Mouse (Mus musculus) forebrain, embryonic 11.5 days (tissue): ENCODE measurements at regions not wholly inside any gene's neighbourhood (a gene's known extent, or its start where the extent isn't known, plus 50 kb on each side); places are given as distances from the start of the nearest gene placed in this dataset.
A peak's percentile ranks its signal among the peaks of the same experiment; 100 is the strongest.

Experiments
- ATAC-seq: fragments of 200-750 bp; cut with Nextera tagmentation; replicated peaks from 2 replicates; pipeline ENCODE4 v1.8.0; 2017; ENCODE audit warnings: moderate TSS enrichment; ENCODE audit not compliant: low FRiP score
- DNase-seq: peaks from one replicate; pipeline ENCODE4 v3.0.0-alpha.2; 2017; ENCODE audit warnings: low spot score
- H3K27ac ChIP-seq: fragments of 300-500 bp; sonication (generic); 2 replicates; pipeline ENCODE4 v1.5.1; 2014; ENCODE audit warnings: low read depth, low read length
- H3K27me3 ChIP-seq: fragments of 300-500 bp; sonication (generic); 2 replicates; pipeline ENCODE4 v1.6.1; 2014; ENCODE audit warnings: mild to moderate bottlenecking, low read length, mixed read lengths; ENCODE audit not compliant: control insufficient read depth, insufficient read depth
- H3K36me3 ChIP-seq: fragments of 300-500 bp; sonication (generic); 2 replicates; pipeline ENCODE4 v1.6.1; 2014; ENCODE audit warnings: mild to moderate bottlenecking, low read length, moderate library complexity, mixed read lengths; ENCODE audit not compliant: control insufficient read depth, insufficient read depth
- H3K4me1 ChIP-seq: fragments of 300-500 bp; sonication (generic); replicated peaks from 2 replicates; pipeline ENCODE4 v1.6.1; 2014; ENCODE audit warnings: low read length, mixed read lengths; ENCODE audit not compliant: control insufficient read depth, insufficient read depth
- H3K4me2 ChIP-seq: fragments of 300-500 bp; sonication (generic); 2 replicates; pipeline ENCODE4 v1.6.1; 2014; ENCODE audit warnings: low read depth, mild to moderate bottlenecking, low read length, moderate library complexity, mixed read lengths; ENCODE audit not compliant: severe bottlenecking
- H3K4me3 ChIP-seq: fragments of 300-500 bp; sonication (generic); 2 replicates; pipeline ENCODE4 v1.5.1; 2014; ENCODE audit warnings: low read depth, low read length
- H3K9ac ChIP-seq: fragments of 300-500 bp; sonication (generic); 2 replicates; pipeline ENCODE4 v1.6.1; 2014; ENCODE audit warnings: low read length
- H3K9me3 ChIP-seq: fragments of 300-500 bp; sonication (generic); 2 replicates; pipeline ENCODE4 v1.6.1; 2016; ENCODE audit warnings: low read length, mixed read lengths; ENCODE audit not compliant: control insufficient read depth
- WGBS: fragments of 180-500 bp; shearing (Covaris S2); extraction: QIAGEN DNeasy Blood & Tissue Kit; methylation state at CpG from one replicate; pipeline ENCODE4 v1.1.7; 2014; 5-methylcytosine and 5-hydroxymethylcytosine counted together

DNA sequence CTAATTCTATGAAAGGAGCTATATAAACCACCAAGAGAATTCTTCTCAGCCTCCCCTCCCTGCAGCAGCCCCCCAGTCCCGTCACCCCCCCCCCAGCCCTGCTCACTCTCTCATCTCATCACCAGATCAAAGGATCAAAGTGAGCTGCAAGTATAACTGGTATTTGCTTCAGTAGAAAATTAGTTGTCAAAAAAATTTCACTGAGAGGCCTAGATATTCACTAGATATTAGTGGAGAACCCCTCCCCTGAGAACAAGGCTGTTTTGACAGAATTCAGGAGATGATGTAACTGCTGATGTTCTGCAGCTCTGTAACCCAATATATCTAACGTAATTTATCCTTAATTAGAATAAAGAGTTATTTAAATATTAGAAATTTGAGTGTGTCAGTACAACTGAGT lies 124.2 kb upstream of the Slitrk2 start:
- H3K27me3 ChIP-seq = no peaks in the 10 kb centered on the region
- 54% methylated on average over 2 of the region's 2 CpGs for WGBS
- no peak overlapping the region for H3K4me2 ChIP-seq
- DNase-seq = no peak
- H3K9ac ChIP-seq = no peak overlapping the region
- no peak overlapping the region for H3K27ac ChIP-seq
- ATAC-seq = no peak
- H3K4me1 ChIP-seq = no peaks in the 10 kb centered on the region
- no peaks in the 10 kb centered on the region for H3K36me3 ChIP-seq
- no peaks in the 10 kb centered on the region for H3K9me3 ChIP-seq
- H3K4me3 ChIP-seq = no peak overlapping the region

DNA sequence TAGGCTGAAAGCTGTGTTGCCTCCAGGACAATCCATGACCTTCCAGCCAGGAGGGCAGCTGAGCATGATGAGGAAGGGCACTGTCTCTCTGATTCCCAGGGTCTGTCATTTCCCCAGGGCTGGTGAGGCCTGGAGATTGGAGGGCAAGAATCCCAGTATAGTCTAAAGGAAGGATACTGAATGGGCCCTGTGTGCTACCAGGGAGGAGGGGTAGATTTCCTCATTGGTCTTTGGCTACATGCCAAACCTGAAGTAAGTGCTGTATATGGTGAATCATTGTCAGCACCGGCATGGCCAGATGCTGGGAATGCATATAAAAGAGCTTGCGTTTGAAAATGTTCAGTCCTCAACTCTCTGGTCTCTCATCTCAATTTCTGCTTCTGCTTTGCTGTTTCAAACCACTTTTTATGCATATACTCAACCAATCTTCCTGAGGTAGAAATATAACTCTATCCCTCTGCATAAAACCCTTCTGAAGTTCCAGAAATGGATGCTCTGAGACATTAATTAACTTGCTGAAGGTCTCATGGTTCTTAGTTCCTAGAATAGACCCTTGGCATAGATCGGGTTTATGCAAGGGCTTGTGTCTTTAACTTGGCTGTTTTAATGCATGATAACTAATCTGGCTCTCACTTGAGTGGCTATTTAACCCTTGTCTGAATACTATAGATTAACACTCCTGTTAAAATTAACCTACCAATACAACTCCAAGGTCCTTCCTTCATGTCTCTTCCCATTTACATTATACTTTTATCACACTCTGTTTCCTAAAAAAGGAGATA lies 122.1 kb upstream of the Slitrk2 start:
- ATAC-seq (peak; percentile 51; the same call in 1 of the 2 replicates), DNase-seq (no peak)
- Histone ChIP-seq H3K9me3 (no peaks in the 10 kb centered on the region), H3K4me1 (no peaks in the 10 kb centered on the region), H3K36me3 (no peaks in the 10 kb centered on the region), H3K9ac (no peak overlapping the region), H3K4me2 (no peak overlapping the region), H3K4me3 (no peak overlapping the region), H3K27ac (no peak overlapping the region), H3K27me3 (no peaks in the 10 kb centered on the region)
- WGBS = 78% methylated on average over 3 of the region's 3 CpGs

DNA sequence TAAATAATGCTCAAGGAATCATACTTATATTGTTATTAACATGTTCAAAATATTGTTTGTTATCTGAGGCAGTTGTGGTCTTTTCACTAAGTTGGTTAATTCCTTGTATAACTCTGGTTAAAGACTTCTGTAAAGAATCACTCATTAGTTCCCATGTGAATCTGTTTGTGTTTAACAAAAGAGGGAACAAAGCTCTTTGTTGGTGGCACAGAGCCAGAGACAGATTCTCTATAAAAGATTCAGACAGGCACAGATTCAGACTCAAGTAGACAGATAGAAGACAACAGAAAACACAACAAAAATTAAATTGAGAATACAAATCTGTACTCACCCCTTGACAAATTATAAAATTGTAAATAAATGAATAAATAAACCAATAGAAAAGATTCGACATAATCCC lies 120.2 kb upstream of the Slitrk2 start:
- H3K4me1 ChIP-seq = no peaks in the 10 kb centered on the region
- H3K36me3 ChIP-seq = no peaks in the 10 kb centered on the region
- no peaks in the 10 kb centered on the region for H3K27me3 ChIP-seq
- H3K4me3 ChIP-seq = no peak overlapping the region
- no peak overlapping the region for H3K27ac ChIP-seq
- H3K4me2 ChIP-seq = no peak overlapping the region
- H3K9ac ChIP-seq = no peak overlapping the region
- no peak for ATAC-seq
- no peaks in the 10 kb centered on the region for H3K9me3 ChIP-seq
- WGBS = 88% methylated on average over 1 of the region's 1 CpGs
- DNase-seq = no peak

DNA sequence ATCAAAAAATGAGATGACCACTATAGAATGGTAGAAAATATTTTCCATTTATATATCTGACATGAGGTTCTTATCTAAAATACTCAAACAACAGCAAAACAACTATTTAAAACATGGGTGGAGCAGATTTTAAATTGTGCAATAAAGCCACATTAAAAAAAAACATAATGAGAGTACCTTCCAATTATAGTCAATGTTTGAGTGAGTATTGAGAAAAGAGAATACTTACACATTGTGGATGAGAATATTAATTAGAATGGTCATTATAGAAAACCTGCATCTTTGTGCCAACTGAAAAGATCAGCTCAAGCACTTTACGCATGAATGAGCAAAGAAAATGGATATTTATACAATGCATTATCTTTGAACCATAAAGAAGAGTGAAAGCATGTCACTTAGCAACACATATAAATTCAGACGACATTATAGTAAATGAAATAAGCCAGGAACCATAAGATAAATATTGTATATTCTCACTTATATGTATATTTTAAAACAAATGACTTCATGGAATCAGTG lies 105.1 kb upstream of the Slitrk2 start:
- Histone ChIP-seq H3K27ac (no peak overlapping the region), H3K9ac (no peak overlapping the region), H3K4me2 (no peak overlapping the region), H3K4me1 (no peaks in the 10 kb centered on the region), H3K9me3 (no peaks in the 10 kb centered on the region), H3K4me3 (no peak overlapping the region), H3K36me3 (no peaks in the 10 kb centered on the region), H3K27me3 (no peaks in the 10 kb centered on the region)
- peak; percentile 60; the same call in 1 of the 2 replicates for ATAC-seq
- no peak for DNase-seq
- WGBS = 35% methylated on average over 2 of the region's 2 CpGs

DNA sequence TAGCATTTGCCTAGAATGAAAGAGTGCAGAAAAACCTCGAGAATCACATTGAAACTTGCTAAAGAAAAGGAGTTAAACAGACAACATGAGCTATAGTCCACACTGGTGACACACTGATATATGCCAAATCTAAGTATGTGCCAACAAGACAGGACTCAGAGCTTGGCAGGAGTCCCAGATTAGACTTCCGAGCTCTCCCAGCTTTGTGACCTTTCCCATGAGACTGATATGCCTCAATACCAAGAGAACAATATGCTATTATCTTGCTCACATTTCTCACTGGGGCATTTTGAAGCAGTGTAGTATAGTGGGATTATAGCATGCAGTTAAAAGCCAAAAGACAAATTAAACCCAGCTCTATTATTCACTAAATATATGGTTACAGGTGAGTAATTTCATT lies 94.6 kb upstream of the Slitrk2 start:
- H3K4me2 ChIP-seq = no peak overlapping the region
- no peak overlapping the region for H3K9ac ChIP-seq
- no peaks in the 10 kb centered on the region for H3K4me1 ChIP-seq
- no peaks in the 10 kb centered on the region for H3K9me3 ChIP-seq
- H3K27me3 ChIP-seq = no peaks in the 10 kb centered on the region
- H3K36me3 ChIP-seq = no peaks in the 10 kb centered on the region
- no peak overlapping the region for H3K4me3 ChIP-seq
- no peak for DNase-seq
- ATAC-seq = no peak
- WGBS = 53% methylated on average over 2 of the region's 2 CpGs
- no peak overlapping the region for H3K27ac ChIP-seq
